Mouse (Mus musculus) T-helper 17 cell (primary cell): ENCODE measurements around the gene Kazn.

Experiments
- in situ Hi-C, 2 experiments: fragments of 300-600 bp; cut with MboI, MseI; formaldehyde crosslinking; loops; 1 replicate in 1 of 2; 2 replicates in 1 of 2; pipeline ENCODE4 v1.15.1; 2025; ENCODE audit warnings: high pct_unique_total_duplicates in 2 of 2

Kazn gene

DNA sequence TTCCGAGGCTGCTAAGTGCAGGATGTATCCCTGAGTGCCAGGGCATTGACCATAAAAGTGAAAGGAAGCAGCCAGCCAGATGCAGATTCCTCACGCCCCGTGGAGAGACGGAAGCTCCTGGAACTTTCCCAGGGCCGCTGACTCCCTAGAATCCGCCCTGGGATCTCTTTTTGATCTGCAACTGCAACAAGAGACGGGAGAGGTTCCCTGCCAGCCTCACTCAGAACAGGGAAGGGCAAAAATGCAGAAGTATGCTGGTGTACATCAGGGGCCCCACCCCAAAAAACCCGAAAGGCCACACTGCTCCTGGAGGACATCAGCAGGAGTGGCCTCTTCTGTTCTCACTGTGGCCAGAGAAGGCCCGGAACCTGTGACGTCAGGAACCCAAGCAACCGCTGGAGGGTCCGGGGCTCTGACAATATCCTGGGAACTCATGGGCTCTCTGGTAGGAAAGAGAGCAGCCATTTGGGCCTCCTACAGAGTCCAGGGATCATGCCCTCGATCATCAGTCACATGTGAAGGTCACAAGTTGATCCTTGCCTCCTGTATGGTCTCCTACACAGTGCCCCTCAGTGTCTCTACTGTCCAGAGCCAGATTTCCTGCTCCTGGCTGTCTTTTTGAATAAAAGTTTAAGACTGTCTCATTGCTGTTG is 157.4 kb downstream of the Kazn start:
- in situ Hi-C loops = loop anchor here in 1 of 2 experiments (5.0 kb wide), 1 partner anchor 69 kb away; no protein-coding TSS in a partner anchor

GRCm38 (mm10) chr4:142080901-142081630 is 158.1 kb downstream of the Kazn start:
- in situ Hi-C loops = loop anchor here in 1 of 2 experiments (5.0 kb wide), 1 partner anchor 69 kb away; no protein-coding TSS in a partner anchor

GRCm38 (mm10) chr4:142080487-142080767 is 158.8 kb downstream of the Kazn start:
- in situ Hi-C loops = loop anchor here in 1 of 2 experiments (5.0 kb wide), 1 partner anchor 68 kb away; no protein-coding TSS in a partner anchor

GRCm38 (mm10) chr4:142079629-142080486 is 159.3 kb downstream of the Kazn start:
- in situ Hi-C loops = loop anchor here in 1 of 2 experiments (5.0 kb wide), 1 partner anchor 68 kb away; no protein-coding TSS in a partner anchor

DNA sequence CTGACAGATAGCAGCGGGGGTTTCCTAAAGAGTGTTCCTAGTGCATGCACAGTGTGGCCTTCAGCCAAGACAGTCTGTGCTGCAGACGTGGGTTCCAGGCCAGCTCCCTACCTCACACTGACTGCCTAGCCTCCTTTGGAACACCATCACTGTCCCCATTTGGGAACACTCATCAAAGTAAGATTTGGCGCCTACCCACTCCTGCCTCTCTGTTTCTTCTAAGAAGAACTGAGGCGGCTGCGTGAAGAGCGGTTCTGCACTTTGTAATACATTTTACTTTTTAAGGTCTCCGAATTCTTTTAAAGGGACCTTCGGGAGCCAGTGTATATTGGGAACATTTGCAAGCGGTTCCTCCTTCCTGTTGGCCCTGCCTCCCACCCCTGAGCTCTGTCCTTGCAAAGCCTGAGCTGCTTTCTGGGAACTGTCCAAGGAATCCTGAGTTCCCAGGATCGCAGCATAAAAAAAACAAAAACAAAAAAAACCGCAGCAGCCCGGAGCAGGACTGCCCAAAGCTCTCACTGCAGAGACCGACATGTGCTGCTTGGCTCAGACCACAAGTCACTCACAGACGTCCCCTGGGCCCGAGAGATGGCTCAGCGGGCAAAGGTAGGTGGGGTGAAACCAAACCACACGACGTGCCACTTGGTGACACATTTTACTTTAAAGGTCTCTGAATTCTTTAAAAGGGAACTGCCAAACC is 161.5 kb downstream of the Kazn start:
- in situ Hi-C loops = no loop called here

GRCm38 (mm10) chr4:142076883-142077282 is 162.3 kb downstream of the Kazn start:
- in situ Hi-C loops = no loop called here

DNA sequence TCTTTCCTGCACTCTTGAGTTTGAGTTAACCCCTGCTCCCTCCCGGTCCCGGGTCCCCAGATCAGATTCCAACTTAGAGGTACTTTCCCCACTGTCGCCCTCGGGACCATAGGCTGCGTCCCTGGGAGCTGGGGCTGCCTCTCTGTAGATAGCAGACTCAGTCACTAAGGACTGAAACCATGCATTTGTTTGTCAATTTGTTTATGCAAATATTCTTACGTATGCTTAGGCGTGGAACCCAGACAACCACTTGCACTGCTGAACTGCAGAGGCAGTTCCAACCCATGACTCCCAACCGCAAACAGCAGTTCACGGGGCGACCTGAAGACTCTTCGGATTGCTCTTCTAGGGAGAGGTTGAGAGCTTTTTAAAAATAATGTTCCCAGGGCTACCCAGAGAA is 163.3 kb downstream of the Kazn start:
- in situ Hi-C loops = no loop called here

GRCm38 (mm10) chr4:142074060-142074732 is 165.0 kb downstream of the Kazn start:
- in situ Hi-C loops = no loop called here

GRCm38 (mm10) chr4:142071243-142071991 is 167.8 kb downstream of the Kazn start:
- in situ Hi-C loops = no loop called here

- in situ Hi-C loops = no loop called here
Measured at GRCm38 (mm10) chr4:142070840-142071239, 168.4 kb downstream of the Kazn start.

GRCm38 (mm10) chr4:142068899-142069812 is 170.0 kb downstream of the Kazn start:
- in situ Hi-C loops = no loop called here

- in situ Hi-C loops = no loop called here
Measured at GRCm38 (mm10) chr4:142066576-142066975, 172.6 kb downstream of the Kazn start.

DNA sequence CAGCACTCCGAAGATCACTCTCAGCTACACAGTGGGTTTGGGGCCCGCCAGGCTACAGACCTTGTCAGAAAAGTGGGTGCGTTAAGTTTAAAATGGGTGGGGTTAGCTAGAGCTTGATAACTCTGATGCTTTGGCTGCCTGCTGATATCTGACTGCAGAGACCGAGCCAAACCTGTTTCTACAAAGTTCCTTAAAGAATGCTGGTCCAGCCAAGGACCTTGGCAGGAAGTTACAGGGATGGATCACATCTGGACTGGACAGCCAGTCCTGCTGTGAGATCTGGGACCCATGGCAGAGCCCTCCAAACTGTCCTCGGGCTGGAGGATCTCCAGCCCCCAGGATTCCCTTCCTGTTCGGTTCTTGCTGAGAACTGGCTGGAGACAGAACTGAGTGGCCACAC is 173.4 kb downstream of the Kazn start:
- in situ Hi-C loops = no loop called here

DNA sequence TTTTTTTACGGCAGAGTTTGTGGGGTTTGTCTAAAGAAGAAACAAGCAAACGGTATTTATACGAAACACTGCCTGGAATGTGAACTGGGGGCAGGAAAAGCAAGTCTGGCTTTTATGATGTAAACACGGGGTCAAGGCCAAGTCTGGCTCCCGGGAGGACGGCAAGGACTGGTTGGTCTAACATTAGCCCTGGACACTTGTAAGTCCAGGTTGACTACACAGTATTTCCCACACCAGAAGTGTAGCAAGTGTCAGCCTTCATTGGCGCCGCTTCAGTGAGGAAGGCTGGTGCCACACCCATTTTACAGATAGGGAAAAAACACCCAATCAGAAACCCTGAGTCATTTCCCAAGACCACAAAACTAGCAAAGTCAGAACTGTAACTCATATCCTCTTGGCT is 173.9 kb downstream of the Kazn start:
- in situ Hi-C loops = no loop called here

DNA sequence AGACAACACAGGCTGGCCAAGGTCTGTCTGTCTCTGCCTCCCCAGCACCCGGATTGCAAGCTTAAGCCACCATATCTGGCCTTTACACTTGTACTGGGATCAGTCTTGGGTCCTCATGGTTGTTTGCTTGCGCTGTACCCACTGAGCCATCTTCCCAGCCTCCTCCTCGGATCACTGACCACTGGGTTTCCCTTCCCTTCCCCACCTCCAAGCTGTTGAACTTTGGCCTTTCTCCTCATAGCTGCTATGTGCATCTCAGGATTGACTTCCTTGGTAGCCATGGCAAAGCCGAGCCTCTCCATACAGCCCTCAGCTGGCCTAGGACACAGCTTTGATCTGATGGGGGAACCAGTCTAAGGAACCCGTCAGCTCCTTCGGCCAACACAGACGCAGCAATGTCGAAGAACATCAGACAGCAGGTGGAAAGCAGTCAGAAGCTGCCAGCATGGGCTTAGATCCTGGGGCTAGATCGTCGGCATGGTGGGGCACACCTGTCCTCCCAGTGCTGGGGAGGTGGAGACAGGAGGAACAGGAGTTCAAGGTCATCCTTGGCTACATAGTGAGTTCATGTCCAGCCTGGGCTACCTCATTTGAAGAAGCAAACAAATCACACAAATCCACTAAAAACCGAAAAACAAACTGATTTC is 174.5 kb downstream of the Kazn start:
- in situ Hi-C loops = no loop called here

DNA sequence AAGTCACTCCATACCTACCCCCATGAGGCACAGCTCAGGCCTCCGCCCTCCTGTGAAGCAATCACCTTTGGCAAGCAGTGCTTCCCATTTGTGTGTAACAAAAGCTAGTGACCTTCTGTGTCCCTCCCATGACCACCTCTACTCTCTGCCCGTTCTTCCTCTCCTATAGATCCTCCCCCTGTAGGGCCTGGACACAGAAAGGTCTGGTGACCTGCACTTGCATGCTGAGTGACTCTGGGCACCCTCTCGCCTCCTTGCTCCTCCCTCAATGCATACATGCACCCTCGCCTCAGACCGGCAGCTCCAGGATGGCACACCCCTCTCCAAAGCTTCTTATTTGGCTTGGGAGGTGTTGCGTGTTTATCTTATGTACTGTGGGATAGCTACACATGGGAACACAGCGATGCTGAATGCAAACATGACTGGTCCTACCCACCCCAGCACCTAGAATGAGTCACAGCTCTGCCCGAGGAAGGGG is 176.1 kb downstream of the Kazn start:
- in situ Hi-C loops = no loop called here

DNA sequence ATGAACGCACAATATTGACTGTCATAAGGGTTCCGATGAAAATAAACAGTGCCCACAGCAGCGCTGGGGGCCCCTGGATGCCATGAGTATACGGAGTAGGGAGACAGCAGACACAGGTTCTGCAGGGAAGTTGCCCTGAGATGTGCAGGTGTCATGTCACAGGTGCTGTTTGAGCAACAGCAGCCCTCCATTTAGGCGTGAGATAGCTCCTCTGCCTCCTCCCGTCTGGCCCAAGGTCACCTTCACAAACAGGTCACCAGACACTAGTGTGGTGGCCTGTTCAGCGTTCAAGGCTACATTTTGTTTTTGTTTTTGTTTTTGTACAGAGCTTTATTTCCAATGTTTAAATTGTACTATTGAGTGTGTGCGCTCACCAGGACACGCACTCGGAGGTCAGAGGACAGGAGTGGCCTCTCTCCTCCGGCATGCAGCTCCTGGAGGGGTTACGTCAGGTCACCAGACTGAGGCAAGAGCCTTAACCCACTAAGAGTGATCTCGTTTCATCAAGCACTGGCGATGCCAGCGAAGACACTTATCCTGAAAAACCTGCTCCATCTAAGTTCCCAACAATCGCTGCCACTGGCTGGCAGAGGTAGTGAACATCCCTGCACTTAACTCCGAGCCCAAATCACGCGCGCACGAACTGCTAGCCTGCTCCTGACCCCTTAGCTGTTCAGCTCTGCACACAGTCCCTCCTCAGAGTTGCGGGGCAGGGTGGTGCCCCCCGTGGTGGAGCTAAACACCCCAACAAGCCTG is 177.5 kb downstream of the Kazn start:
- in situ Hi-C loops = no loop called here
